Mouse (Mus musculus) heart, postnatal 0 days (tissue): ENCODE data around the gene Rfx1. TPM values are rescaled to one million over a fixed set of nuclear protein-coding genes. Genes with fewer than 3 reads are reported as not detected.

Experiments used
- ATAC-seq: fragments of 200-750 bp; cut with Nextera tagmentation; 2 replicates; pipeline ENCODE4 v1.8.0; 2017; ENCODE audit warnings: low read depth, moderate number of reproducible peaks, moderate library complexity; ENCODE audit not compliant: insufficient read depth
- DNase-seq: peaks from one replicate; pipeline ENCODE4 v3.0.0-alpha.2; 2016; ENCODE audit warnings: low spot score
- H3K27ac ChIP-seq: fragments of 300-500 bp; sonication (generic); 2 replicates; pipeline ENCODE4 v1.5.1; 2014; ENCODE audit warnings: low read depth, mild to moderate bottlenecking
- H3K27me3 ChIP-seq: fragments of 300-500 bp; sonication (generic); 2 replicates; pipeline ENCODE4 v1.6.1; 2014; ENCODE audit warnings: low read length, mixed read lengths; ENCODE audit not compliant: control insufficient read depth, insufficient read depth
- H3K36me3 ChIP-seq: fragments of 300-500 bp; sonication (generic); replicated peaks from 2 replicates; pipeline ENCODE4 v1.6.1; 2014; ENCODE audit warnings: low read length, mixed read lengths; ENCODE audit not compliant: control insufficient read depth, insufficient read depth
- H3K4me1 ChIP-seq: fragments of 300-500 bp; sonication (generic); 2 replicates; pipeline ENCODE4 v1.6.1; 2014; ENCODE audit warnings: antibody characterized with exemption; ENCODE audit not compliant: control insufficient read depth, insufficient read depth
- H3K4me2 ChIP-seq: fragments of 300-500 bp; sonication (generic); 2 replicates; pipeline ENCODE4 v1.6.1; 2014; ENCODE audit warnings: low read depth, mild to moderate bottlenecking, low read length, moderate library complexity
- H3K4me3 ChIP-seq: fragments of 300-500 bp; sonication (generic); 2 replicates; pipeline ENCODE4 v1.5.1; 2014; ENCODE audit warnings: low read depth, low read length
- H3K9ac ChIP-seq: fragments of 300-500 bp; sonication (generic); replicated peaks from 2 replicates; pipeline ENCODE4 v1.6.1; 2014; ENCODE audit warnings: low read depth, low read length, mixed read lengths
- H3K9me3 ChIP-seq: fragments of 300-500 bp; sonication (generic); replicated peaks from 2 replicates; pipeline ENCODE4 v1.6.1; 2016; ENCODE audit warnings: low read length; ENCODE audit not compliant: control insufficient read depth
- CTCF ChIP-seq: IDR thresholded peaks from 2 replicates; pipeline ENCODE4 v1.5.1; 2016; ENCODE audit warnings: antibody characterized with exemption, control low read depth, low read depth
- EP300 ChIP-seq: IDR thresholded peaks from 2 replicates; pipeline ENCODE4 v1.6.1; 2016; ENCODE audit warnings: antibody characterized with exemption, low read depth
- WGBS: fragments of 180-500 bp; shearing (Covaris S2); extraction: QIAGEN DNeasy Blood & Tissue Kit; methylation state at CpG from one replicate; pipeline ENCODE4 v1.1.7; 2014; 5-methylcytosine and 5-hydroxymethylcytosine counted together
- polyA plus RNA-seq: library from polyadenylated mRNA; unstranded; fragments of >200 nt; fragmentation: Nextera tagmentation; extraction: Ambion mirVana; gene quantifications from 2 replicates; pipeline ENCODE4 v1.2.1, GENCODE M21; 2015
- total RNA-seq: library from RNA; depleted of rRNA; stranded (reverse); fragments of >200 nt; gene quantifications from 2 replicates; pipeline ENCODE4 v1.2.3, GENCODE M21; 2014; ENCODE audit warnings: low replicate concordance

Gene Rfx1
- total and polyA plus RNA-seq, 2 experiments from 2014 or later: 2.4 to 15.3 TPM

- H3K4me3 ChIP-seq: peak within 1 kb of the TSS; percentile 90
- peak within 1 kb of the TSS; percentile 85 for H3K9ac ChIP-seq
- 8% methylated on average over 42 of the region's 42 CpGs for WGBS
- ATAC-seq (peak; percentile 96), DNase-seq (peak; percentile 99)
- H3K36me3 ChIP-seq: peaks cover 12% of the 10 kb centered on the region; the same call in 1 of the 2 replicates
- peak within 1 kb of the TSS; percentile 79 for H3K27ac ChIP-seq
- peaks cover 8% of the 10 kb centered on the region for H3K4me1 ChIP-seq
- TF ChIP-seq EP300 (no peak), CTCF (no peak)
- H3K27me3 ChIP-seq: no peaks in the 10 kb centered on the region
- no peaks in the 10 kb centered on the region for H3K9me3 ChIP-seq
- peak within 1 kb of the TSS; percentile 83 for H3K4me2 ChIP-seq
Observed at GRCm38 (mm10) chr8:84104697-84105609, 38.3 kb downstream of the Rfx1 start, which contains the start of gene Dcaf15. Dcaf15 (minus strand) TSS chr8:84104768.

- no peak for DNase-seq
- WGBS: 80% methylated on average over 2 of the region's 2 CpGs
- H3K9me3 ChIP-seq: no peaks in the 10 kb centered on the region
- H3K4me3 ChIP-seq: no peak overlapping the region
- no peak overlapping the region for H3K9ac ChIP-seq
- no peak for ATAC-seq
- H3K27ac ChIP-seq: no peak overlapping the region
- no peaks in the 10 kb centered on the region for H3K27me3 ChIP-seq
- H3K4me2 ChIP-seq: no peak overlapping the region
- no peak for TF ChIP-seq EP300
- TF ChIP-seq CTCF: no peak
- peaks cover 8% of the 10 kb centered on the region for H3K4me1 ChIP-seq
- H3K36me3 ChIP-seq: peaks cover 12% of the 10 kb centered on the region; the same call in 1 of the 2 replicates
Observed at GRCm38 (mm10) chr8:84105676-84106075, 39.0 kb downstream of the Rfx1 start.

GRCm38 (mm10) chr8:84106216-84107040 lies 39.8 kb downstream of the Rfx1 start:
- DNase-seq: no peak
- Histone ChIP-seq H3K27me3 (no peaks in the 10 kb centered on the region), H3K4me1 (peaks cover 8% of the 10 kb centered on the region), H3K9me3 (no peaks in the 10 kb centered on the region), H3K27ac (no peak overlapping the region), H3K36me3 (peaks cover 12% of the 10 kb centered on the region; the same call in 1 of the 2 replicates), H3K9ac (no peak overlapping the region), H3K4me3 (no peak overlapping the region), H3K4me2 (no peak overlapping the region)
- no peak for ATAC-seq
- WGBS: 86% methylated on average over 4 of the region's 6 CpGs
- no peak for TF ChIP-seq CTCF
- no peak for TF ChIP-seq EP300

GRCm38 (mm10) chr8:84115646-84116045 lies 49.0 kb downstream of the Rfx1 start:
- Histone ChIP-seq H3K9ac (no peak overlapping the region), H3K9me3 (no peaks in the 10 kb centered on the region), H3K27me3 (no peaks in the 10 kb centered on the region), H3K4me2 (no peak overlapping the region), H3K4me1 (no peaks in the 10 kb centered on the region; the same call in 1 of the 2 replicates), H3K4me3 (no peak overlapping the region), H3K27ac (no peak overlapping the region), H3K36me3 (no peaks in the 10 kb centered on the region)
- ATAC-seq (no peak), DNase-seq (no peak)
- TF ChIP-seq EP300 (no peak), CTCF (no peak)
- 80% methylated on average over 6 of the region's 6 CpGs for WGBS

GRCm38 (mm10) chr8:84122151-84122550 lies 55.5 kb downstream of the Rfx1 start:
- DNase-seq (no peak), ATAC-seq (no peak)
- Histone ChIP-seq H3K4me1 (no peaks in the 10 kb centered on the region), H3K36me3 (no peaks in the 10 kb centered on the region), H3K9ac (no peak overlapping the region), H3K27me3 (no peaks in the 10 kb centered on the region), H3K9me3 (no peaks in the 10 kb centered on the region), H3K4me3 (no peak overlapping the region), H3K4me2 (no peak overlapping the region), H3K27ac (no peak overlapping the region)
- TF ChIP-seq CTCF: no peak
- no peak for TF ChIP-seq EP300
- 68% methylated on average over 3 of the region's 3 CpGs for WGBS
